Mouse (Mus musculus) bone marrow, adult 2 months (tissue): ENCODE results near the gene Oxld1.

Experiments used
- CTCF ChIP-seq: fragments of 200-500 bp; IDR thresholded peaks from 2 replicates; pipeline ENCODE4 v1.5.1; 2011; ENCODE audit warnings: low read length, control low read depth; ENCODE audit not compliant: control insufficient read depth, insufficient read depth
- POLR2A ChIP-seq: fragments of 200-500 bp; IDR thresholded peaks from 2 replicates; pipeline ENCODE4 v1.6.1; 2011; ENCODE audit warnings: low read depth, mild to moderate bottlenecking, control low read depth, low read length, borderline replicate concordance; ENCODE audit not compliant: control insufficient read depth

DNA sequence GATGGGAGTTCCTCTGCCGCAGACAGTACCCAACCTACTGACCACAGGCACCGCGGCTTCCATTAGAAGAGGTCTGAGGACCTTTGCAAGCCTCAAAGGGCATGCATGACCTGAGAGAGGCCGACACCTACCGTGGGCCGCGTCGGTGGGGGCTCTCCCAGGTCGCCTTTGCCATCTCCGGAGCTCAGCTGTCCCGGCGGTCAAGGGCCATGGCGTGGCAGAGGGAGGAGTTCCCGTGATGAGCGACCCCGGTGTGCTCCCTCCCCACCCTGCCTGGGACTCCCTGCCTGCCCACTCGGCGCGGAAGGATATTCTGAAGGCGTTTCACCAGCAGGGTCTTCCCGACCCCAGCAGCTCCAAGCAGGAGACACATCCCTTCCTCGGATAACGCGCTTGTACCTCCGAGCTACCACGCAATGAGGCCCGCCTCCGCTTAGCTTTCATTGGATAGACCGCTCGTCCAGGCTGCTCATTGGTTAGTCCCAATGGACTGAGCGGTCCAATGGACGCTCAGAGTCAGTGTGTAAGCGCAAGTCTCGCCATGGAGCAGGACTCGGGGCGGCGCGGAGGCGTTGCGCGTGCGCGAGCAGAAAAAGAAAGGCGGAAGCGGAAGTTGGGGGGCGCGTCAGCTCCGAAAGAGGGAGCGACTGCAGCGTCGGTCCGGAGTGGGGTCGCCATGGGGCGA, 9.3 kb upstream of the Oxld1 start, which contains the start of gene Arl16:
- TF ChIP-seq CTCF (no peak), POLR2A (peak; percentile 67)
